Mouse (Mus musculus) midbrain, embryonic 13.5 days (tissue): ENCODE data around the gene Mul1. TPM values are rescaled to one million over a fixed set of nuclear protein-coding genes. Genes with fewer than 3 reads are reported as not detected.
A peak's percentile ranks its signal among the peaks of the same experiment; 100 is the strongest.

Experiments
- ATAC-seq: fragments of 200-750 bp; cut with Nextera tagmentation; 2 replicates; pipeline ENCODE4 v1.8.0; 2017; ENCODE audit warnings: mild to moderate bottlenecking, moderate TSS enrichment, moderate library complexity
- H3K27ac ChIP-seq: fragments of 300-500 bp; sonication (generic); 2 replicates; pipeline ENCODE4 v1.5.1; 2015; ENCODE audit warnings: inconsistent platforms, mild to moderate bottlenecking, moderate library complexity
- H3K27me3 ChIP-seq: fragments of 300-500 bp; sonication (generic); 2 replicates; pipeline ENCODE4 v1.6.1; 2015; ENCODE audit warnings: mild to moderate bottlenecking, inconsistent platforms
- H3K36me3 ChIP-seq: fragments of 300-500 bp; sonication (generic); 2 replicates; pipeline ENCODE4 v1.6.1; 2015; ENCODE audit warnings: mild to moderate bottlenecking, inconsistent platforms
- H3K4me1 ChIP-seq: fragments of 300-500 bp; sonication (generic); replicated peaks from 2 replicates; pipeline ENCODE4 v1.6.1; 2015; ENCODE audit warnings: inconsistent platforms
- H3K4me2 ChIP-seq: fragments of 300-500 bp; sonication (generic); replicated peaks from 2 replicates; pipeline ENCODE4 v1.6.1; 2015; ENCODE audit warnings: moderate library complexity, mild to moderate bottlenecking, inconsistent platforms
- H3K4me3 ChIP-seq: fragments of 300-500 bp; sonication (generic); replicated peaks from 2 replicates; pipeline ENCODE4 v1.5.1; 2015; ENCODE audit warnings: mild to moderate bottlenecking, inconsistent platforms
- H3K9ac ChIP-seq: fragments of 300-500 bp; sonication (generic); replicated peaks from 2 replicates; pipeline ENCODE4 v1.6.1; 2015; ENCODE audit warnings: mild to moderate bottlenecking, inconsistent platforms
- H3K9me3 ChIP-seq: fragments of 300-500 bp; sonication (generic); 2 replicates; pipeline ENCODE4 v1.6.1; 2016; ENCODE audit warnings: mild to moderate bottlenecking, inconsistent platforms
- WGBS: fragments of 180-500 bp; shearing (Covaris S2); methylation state at CpG from one replicate; pipeline ENCODE4 v1.1.7; 2015; 5-methylcytosine and 5-hydroxymethylcytosine counted together
- polyA plus RNA-seq: library from polyadenylated mRNA; unstranded; fragments of >200 nt; fragmentation: Nextera tagmentation; extraction: Ambion mirVana; gene quantifications from 2 replicates; pipeline ENCODE4 v1.2.1, GENCODE M21; 2015

Mul1 gene
- polyA plus RNA-seq, 1 experiment from 2014 or later, result 19.9 TPM

- H3K27ac ChIP-seq, result peak overlapping the region; percentile 91; the same call in 1 of the 2 replicates
- no peak overlapping the region for H3K4me3 ChIP-seq
- peaks cover 48% of the 10 kb centered on the region for H3K4me1 ChIP-seq
- H3K36me3 ChIP-seq, result no peaks in the 10 kb centered on the region
- 40% methylated on average over 8 of the region's 8 CpGs for WGBS
- no peak overlapping the region for H3K4me2 ChIP-seq
- peaks cover 10% of the 10 kb centered on the region; the same call in 1 of the 2 replicates for H3K27me3 ChIP-seq
- no peak overlapping the region for H3K9ac ChIP-seq
- H3K9me3 ChIP-seq, result no peaks in the 10 kb centered on the region
- no peak for ATAC-seq
Measured at GRCm38 (mm10) chr4:138465446-138465845, 31.0 kb downstream of the Mul1 start.

- Histone ChIP-seq H3K27ac (no peak overlapping the region), H3K4me1 (peaks cover 52% of the 10 kb centered on the region), H3K27me3 (peaks cover 10% of the 10 kb centered on the region; the same call in 1 of the 2 replicates), H3K9ac (no peak overlapping the region), H3K4me2 (no peak overlapping the region), H3K4me3 (no peak overlapping the region), H3K9me3 (no peaks in the 10 kb centered on the region), H3K36me3 (no peaks in the 10 kb centered on the region)
- WGBS, result 77% methylated on average over 6 of the region's 6 CpGs
- ATAC-seq, result no peak
Measured at GRCm38 (mm10) chr4:138466690-138467089, 32.2 kb downstream of the Mul1 start.

DNA sequence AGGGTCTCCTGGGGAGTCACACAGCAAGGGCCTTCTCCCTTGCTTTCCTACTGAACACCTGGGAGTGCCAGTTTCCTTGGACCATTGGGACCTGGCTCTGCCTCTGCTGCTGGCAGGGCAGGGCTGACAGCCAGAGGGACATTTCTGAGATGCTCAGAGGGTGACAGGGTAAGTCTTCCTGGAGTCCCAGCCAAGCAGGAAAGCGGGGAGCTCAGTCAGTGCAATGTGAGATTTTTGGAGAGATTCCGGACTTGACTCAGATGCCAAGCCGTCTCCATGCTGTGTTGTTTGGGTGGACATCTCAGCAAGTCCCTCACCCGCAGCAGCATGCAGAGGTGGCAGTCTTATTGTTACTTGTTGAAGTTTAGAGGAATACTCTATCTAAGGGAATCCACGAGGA lies 33.0 kb downstream of the Mul1 start:
- Histone ChIP-seq H3K4me2 (no peak overlapping the region), H3K27ac (no peak overlapping the region), H3K9ac (no peak overlapping the region), H3K4me3 (no peak overlapping the region), H3K27me3 (peaks cover 10% of the 10 kb centered on the region; the same call in 1 of the 2 replicates), H3K36me3 (no peaks in the 10 kb centered on the region), H3K9me3 (no peaks in the 10 kb centered on the region), H3K4me1 (peaks cover 45% of the 10 kb centered on the region)
- ATAC-seq, result no peak
- 90% methylated on average over 5 of the region's 5 CpGs for WGBS

- H3K36me3 ChIP-seq, result no peaks in the 10 kb centered on the region
- no peak overlapping the region for H3K9ac ChIP-seq
- H3K27ac ChIP-seq, result no peak overlapping the region
- no peaks in the 10 kb centered on the region for H3K9me3 ChIP-seq
- 16% methylated on average over 7 of the region's 7 CpGs for WGBS
- no peak overlapping the region for H3K4me3 ChIP-seq
- no peak for ATAC-seq
- peaks cover 28% of the 10 kb centered on the region for H3K4me1 ChIP-seq
- H3K4me2 ChIP-seq, result no peak overlapping the region
- peaks cover 10% of the 10 kb centered on the region; the same call in 1 of the 2 replicates for H3K27me3 ChIP-seq
Measured at GRCm38 (mm10) chr4:138469080-138469479, 34.6 kb downstream of the Mul1 start.

GRCm38 (mm10) chr4:138471241-138471640 lies 36.8 kb downstream of the Mul1 start:
- Histone ChIP-seq H3K27ac (no peak overlapping the region), H3K9me3 (no peaks in the 10 kb centered on the region), H3K9ac (no peak overlapping the region), H3K36me3 (no peaks in the 10 kb centered on the region), H3K27me3 (peaks cover 8% of the 10 kb centered on the region; the same call in 1 of the 2 replicates), H3K4me3 (no peak overlapping the region), H3K4me2 (no peak overlapping the region), H3K4me1 (peaks cover 16% of the 10 kb centered on the region)
- WGBS, result 77% methylated on average over 7 of the region's 7 CpGs
- no peak for ATAC-seq

- no peak overlapping the region for H3K4me3 ChIP-seq
- no peaks in the 10 kb centered on the region for H3K9me3 ChIP-seq
- no peaks in the 10 kb centered on the region for H3K27me3 ChIP-seq
- no peak overlapping the region for H3K9ac ChIP-seq
- no peak overlapping the region for H3K4me2 ChIP-seq
- H3K36me3 ChIP-seq, result no peaks in the 10 kb centered on the region
- peaks cover 7% of the 10 kb centered on the region; the same call in 1 of the 2 replicates for H3K4me1 ChIP-seq
- 84% methylated on average over 7 of the region's 7 CpGs for WGBS
- no peak overlapping the region for H3K27ac ChIP-seq
- no peak for ATAC-seq
Measured at GRCm38 (mm10) chr4:138479595-138479994, 45.1 kb downstream of the Mul1 start.

GRCm38 (mm10) chr4:138480962-138481361 lies 46.5 kb downstream of the Mul1 start:
- Histone ChIP-seq H3K9me3 (no peaks in the 10 kb centered on the region), H3K27me3 (no peaks in the 10 kb centered on the region), H3K4me2 (no peak overlapping the region), H3K4me3 (no peak overlapping the region), H3K4me1 (peaks cover 7% of the 10 kb centered on the region; the same call in 1 of the 2 replicates), H3K36me3 (no peaks in the 10 kb centered on the region), H3K9ac (no peak overlapping the region), H3K27ac (no peak overlapping the region)
- no peak for ATAC-seq
- 62% methylated on average over 9 of the region's 9 CpGs for WGBS

- Histone ChIP-seq H3K27ac (no peak overlapping the region), H3K4me2 (no peak overlapping the region), H3K9me3 (no peaks in the 10 kb centered on the region), H3K9ac (no peak overlapping the region), H3K4me3 (no peak overlapping the region), H3K27me3 (no peaks in the 10 kb centered on the region), H3K4me1 (peaks cover 3% of the 10 kb centered on the region; the same call in 1 of the 2 replicates), H3K36me3 (no peaks in the 10 kb centered on the region)
- ATAC-seq, result no peak
- WGBS, result 75% methylated on average over 8 of the region's 8 CpGs
Measured at GRCm38 (mm10) chr4:138482721-138483120, 48.2 kb downstream of the Mul1 start.

DNA sequence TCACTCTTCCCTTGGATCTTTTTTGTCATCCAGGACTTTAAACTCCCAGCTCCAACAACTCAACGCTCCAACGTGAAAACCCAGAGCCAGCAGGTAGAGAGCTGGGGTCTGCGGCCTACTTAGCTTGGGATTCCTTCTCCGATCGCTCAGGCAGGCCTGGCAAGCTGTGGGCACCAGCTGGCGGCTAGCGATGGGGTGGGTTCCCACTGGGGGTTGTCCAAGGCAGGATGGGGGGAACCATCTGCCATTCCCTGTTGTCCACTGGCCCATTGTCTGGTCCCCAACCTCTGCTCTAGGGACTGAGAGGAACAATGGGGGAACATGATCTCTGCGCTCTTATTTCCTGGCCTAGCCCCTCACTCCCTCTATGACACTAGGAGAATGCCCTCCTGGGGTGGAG lies 53.8 kb downstream of the Mul1 start:
- H3K9ac ChIP-seq, result no peak overlapping the region
- H3K27ac ChIP-seq, result peak overlapping the region; percentile 41; the same call in 1 of the 2 replicates
- peaks cover 26% of the 10 kb centered on the region for H3K4me1 ChIP-seq
- H3K4me3 ChIP-seq, result no peak overlapping the region
- H3K36me3 ChIP-seq, result no peaks in the 10 kb centered on the region
- ATAC-seq, result no peak
- H3K27me3 ChIP-seq, result no peaks in the 10 kb centered on the region
- WGBS, result 45% methylated on average over 8 of the region's 8 CpGs
- no peak overlapping the region for H3K4me2 ChIP-seq
- no peaks in the 10 kb centered on the region for H3K9me3 ChIP-seq

DNA sequence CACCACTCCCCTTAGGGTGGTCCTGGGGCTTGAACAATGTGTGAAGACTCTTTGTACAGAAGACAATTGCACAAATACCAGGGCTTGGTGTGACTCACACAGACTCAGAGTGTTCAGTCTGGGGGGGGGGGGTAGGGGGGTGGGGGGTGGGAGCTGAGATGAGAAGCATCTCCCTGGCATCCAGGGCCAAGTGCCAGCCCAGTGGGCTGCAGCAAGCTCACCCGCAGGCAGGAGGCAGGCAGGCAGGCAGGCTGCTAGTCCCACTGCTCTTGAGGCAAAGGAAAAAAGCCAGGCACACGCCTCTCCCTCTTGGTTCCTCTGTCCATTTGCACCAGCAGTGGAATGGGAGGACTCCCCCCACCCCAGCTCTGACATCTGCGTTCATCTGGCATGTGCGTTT lies 56.6 kb downstream of the Mul1 start:
- no peak overlapping the region for H3K27ac ChIP-seq
- H3K4me2 ChIP-seq, result no peak overlapping the region
- no peak for ATAC-seq
- H3K4me1 ChIP-seq, result peaks cover 55% of the 10 kb centered on the region
- H3K9ac ChIP-seq, result no peak overlapping the region
- WGBS, result 71% methylated on average over 4 of the region's 4 CpGs
- no peaks in the 10 kb centered on the region for H3K36me3 ChIP-seq
- no peaks in the 10 kb centered on the region for H3K9me3 ChIP-seq
- H3K4me3 ChIP-seq, result no peak overlapping the region
- no peaks in the 10 kb centered on the region for H3K27me3 ChIP-seq

Other genes with a start within 250 kb of the Mul1 start
- 229 and 255 TPM in 2 replicates for gene Hp1bp3, start 218.4 kb upstream of the Mul1 start, polyA plus RNA-seq
- 7.0 and 8.5 TPM in 2 replicates for gene Sh2d5, start 184.3 kb upstream of the Mul1 start, polyA plus RNA-seq
- gene Kif17, start 184.2 kb upstream of the Mul1 start, polyA plus RNA-seq, result 1.4 and 1.5 TPM in 2 replicates
- gene Ddost, start 129.9 kb upstream of the Mul1 start, polyA plus RNA-seq, result 192 and 200 TPM in 2 replicates
- gene Pink1, start 108.4 kb upstream of the Mul1 start, polyA plus RNA-seq, result 79.8 and 89.2 TPM in 2 replicates
- 2.2 and 2.6 TPM in 2 replicates for gene Cda, start 66.7 kb upstream of the Mul1 start, polyA plus RNA-seq
- 1.1 and 1.3 TPM in 2 replicates for gene Fam43b, start 38.1 kb upstream of the Mul1 start, polyA plus RNA-seq
- 13.0 and 13.4 TPM in 2 replicates for gene Camk2n1, start 19.6 kb downstream of the Mul1 start, polyA plus RNA-seq
- 0.63 and 0.82 TPM in 2 replicates for gene Vwa5b1, start 201.2 kb downstream of the Mul1 start, polyA plus RNA-seq